Mouse (Mus musculus) myocyte (in vitro differentiated cells): ENCODE measurements at regions not wholly inside any gene's neighbourhood (a gene's known extent, or its start where the extent isn't known, plus 50 kb on each side); places are given as distances from the start of the nearest gene placed in this dataset.

Experiments used
- H3K27me3 ChIP-seq: one replicate; pipeline ENCODE4 v1.6.1; 2011; ENCODE audit not compliant: control insufficient read depth, insufficient read depth, insufficient read length
- H3K36me3 ChIP-seq: one replicate; pipeline ENCODE4 v1.6.1; 2011; ENCODE audit not compliant: control insufficient read depth, insufficient read depth
- H3K4me2 ChIP-seq: one replicate; pipeline ENCODE4 v1.6.1; 2011; ENCODE audit warnings: low read depth, control low read depth
- H3K4me3 ChIP-seq: one replicate; pipeline ENCODE4 v1.5.1; 2011; ENCODE audit warnings: mild to moderate bottlenecking, control low read depth, moderate library complexity
- H3K79me2 ChIP-seq: one replicate; pipeline ENCODE4 v1.6.1; 2011; ENCODE audit not compliant: control insufficient read depth, insufficient read depth
- H3ac ChIP-seq: one replicate; pipeline ENCODE4 v1.6.1; 2011; ENCODE audit not compliant: control insufficient read depth, insufficient read length
- CEBPB ChIP-seq: IDR thresholded peaks from 2 replicates; pipeline ENCODE4 v1.6.1; 2011; ENCODE audit warnings: mild to moderate bottlenecking, moderate library complexity; ENCODE audit not compliant: poor library complexity, insufficient read depth, severe bottlenecking
- E2F4 ChIP-seq: IDR thresholded peaks from one replicate; pipeline ENCODE4 v1.6.1; 2011; ENCODE audit warnings: mild to moderate bottlenecking, control low read depth, moderate library complexity; ENCODE audit not compliant: insufficient read depth
- MAX ChIP-seq: IDR thresholded peaks from one replicate; pipeline ENCODE4 v1.6.1; 2011; ENCODE audit warnings: low read depth, mild to moderate bottlenecking, control low read depth
- MYOD1 ChIP-seq, 3 experiments: IDR thresholded peaks; one replicate each; pipeline ENCODE4 v1.6.1; 2011; ENCODE audit warnings: control low read depth in 2 of 3, low read depth in 2 of 3, mild to moderate bottlenecking in 2 of 3, moderate library complexity in 1 of 3; ENCODE audit not compliant: insufficient read length in 2 of 3, control insufficient read depth in 1 of 3
- MYOG ChIP-seq, 3 experiments: IDR thresholded peaks; one replicate each; pipeline ENCODE4 v1.6.1; 2011; ENCODE audit warnings: control low read depth in 2 of 3, low read depth in 2 of 3, mild to moderate bottlenecking in 2 of 3; ENCODE audit not compliant: insufficient read length in 2 of 3, control insufficient read depth in 1 of 3, insufficient read depth in 1 of 3
- POLR2A ChIP-seq: IDR thresholded peaks from one replicate; pipeline ENCODE4 v1.6.1; 2011; ENCODE audit warnings: low read depth, mild to moderate bottlenecking, control low read depth, moderate library complexity; ENCODE audit not compliant: insufficient read length
- POLR2AphosphoS2 ChIP-seq: IDR thresholded peaks from one replicate; pipeline ENCODE4 v1.6.1; 2011; ENCODE audit warnings: low read depth, control low read depth; ENCODE audit not compliant: insufficient read length
- REST ChIP-seq: IDR thresholded peaks from one replicate; pipeline ENCODE4 v1.6.1; 2011; ENCODE audit warnings: mild to moderate bottlenecking, control low read depth, moderate library complexity; ENCODE audit not compliant: insufficient read depth, insufficient read length
- SRF ChIP-seq: IDR thresholded peaks from one replicate; pipeline ENCODE4 v1.6.1; 2011; ENCODE audit warnings: low read depth; ENCODE audit not compliant: control insufficient read depth, insufficient read length
- TCF12 ChIP-seq: IDR thresholded peaks from one replicate; pipeline ENCODE4 v1.6.1; 2011; ENCODE audit warnings: mild to moderate bottlenecking, control low read depth; ENCODE audit not compliant: poor library complexity, insufficient read depth, severe bottlenecking
- TCF3 ChIP-seq: IDR thresholded peaks from one replicate; pipeline ENCODE4 v1.6.1; 2011; ENCODE audit warnings: low read depth, control low read depth; ENCODE audit not compliant: insufficient read length
- USF1 ChIP-seq: IDR thresholded peaks from one replicate; pipeline ENCODE4 v1.6.1; 2011; ENCODE audit warnings: low read depth, mild to moderate bottlenecking, control low read depth, moderate library complexity

DNA sequence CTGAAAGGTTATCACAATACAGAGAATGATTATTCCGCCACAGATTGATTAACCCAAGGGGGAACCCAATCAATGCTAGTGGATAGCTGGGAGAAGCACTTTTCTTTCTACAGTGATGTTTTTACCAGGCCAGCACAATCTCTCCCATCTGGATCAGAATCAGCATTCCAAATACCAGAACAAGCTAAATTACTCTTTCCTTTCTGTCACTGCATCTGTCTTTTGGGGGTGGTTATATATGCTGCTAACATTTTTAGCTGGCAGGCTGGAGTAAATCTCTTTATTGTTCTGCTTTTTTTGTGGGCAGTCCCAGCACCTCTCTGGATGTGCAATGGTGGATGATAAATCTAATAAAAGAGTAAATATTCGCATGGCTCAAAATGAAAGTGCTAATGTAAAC is 242.3 kb upstream of the Cxxc4 start:
- Histone ChIP-seq H3K27me3 (no peaks in the 10 kb centered on the region), H3K79me2 (no peaks in the 10 kb centered on the region), H3K4me2 (no peak overlapping the region), H3K4me3 (no peak overlapping the region), H3ac (no peak overlapping the region), H3K36me3 (no peaks in the 10 kb centered on the region)
- TF ChIP-seq REST (no peak), TCF12 (no peak), CEBPB (no peak), POLR2AphosphoS2 (no peak), MYOD1 (IDR thresholded peaks at IDR 0.05; ENCODE audit: control insufficient read depth in 1 of 3, insufficient read length in 2 of 3, low read depth in 2 of 3) (no peak), POLR2A (no peak), USF1 (no peak), TCF3 (no peak), SRF (no peak), E2F4 (no peak), MAX (no peak), MYOG (IDR thresholded peaks at IDR 0.05; ENCODE audit: control insufficient read depth in 1 of 3, insufficient read depth in 1 of 3, insufficient read length in 2 of 3, low read depth in 2 of 3) (no peak)

DNA sequence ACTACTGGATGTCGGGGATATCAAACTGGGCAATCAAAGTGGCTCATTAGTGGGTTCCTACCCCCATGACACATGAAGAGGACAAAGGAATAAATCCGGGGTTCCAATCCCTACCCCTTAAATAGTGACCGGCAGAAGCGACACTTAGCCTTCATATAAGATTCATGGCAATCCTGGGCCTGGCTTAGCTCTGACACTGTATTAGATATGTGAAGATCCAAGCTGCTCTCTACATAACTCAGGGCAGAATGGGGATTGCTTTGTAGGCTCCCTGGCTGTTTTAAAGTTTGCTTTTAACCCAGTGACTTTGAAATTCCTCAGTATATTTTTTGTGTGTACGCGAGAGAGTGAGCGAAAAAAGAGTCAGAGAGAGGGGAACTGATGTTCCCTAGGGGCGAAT is 236.3 kb upstream of the Cxxc4 start:
- TF ChIP-seq MYOD1 (IDR thresholded peaks at IDR 0.05; ENCODE audit: control insufficient read depth in 1 of 3, insufficient read length in 2 of 3, low read depth in 2 of 3) (no peak), TCF3 (no peak), POLR2A (no peak)
- H3K4me3 ChIP-seq, result no peak overlapping the region
- no peaks in the 10 kb centered on the region for H3K79me2 ChIP-seq
- H3ac ChIP-seq, result no peak overlapping the region
- H3K4me2 ChIP-seq, result no peak overlapping the region
- no peaks in the 10 kb centered on the region for H3K36me3 ChIP-seq
- H3K27me3 ChIP-seq, result no peaks in the 10 kb centered on the region

DNA sequence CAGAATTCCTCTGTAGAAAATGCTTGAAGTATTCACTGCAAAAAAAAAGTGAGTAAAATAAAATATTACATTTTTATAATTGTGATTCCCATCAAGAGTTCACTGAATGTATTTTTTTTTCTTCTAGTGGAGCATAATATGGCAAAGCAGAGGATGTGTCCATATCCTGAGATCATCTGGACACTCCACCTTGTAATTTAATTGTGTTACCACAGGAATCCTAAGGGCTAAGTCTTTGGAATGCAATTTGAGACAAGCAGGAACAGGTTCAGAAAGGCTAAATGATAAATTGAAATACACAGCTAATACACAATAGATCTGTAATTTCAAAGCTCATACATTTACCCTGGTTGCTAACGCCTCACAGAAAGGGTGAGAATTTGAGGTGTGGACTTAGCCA is 235.7 kb upstream of the Cxxc4 start:
- no peak overlapping the region for H3ac ChIP-seq
- H3K4me3 ChIP-seq, result no peak overlapping the region
- H3K79me2 ChIP-seq, result no peaks in the 10 kb centered on the region
- no peaks in the 10 kb centered on the region for H3K36me3 ChIP-seq
- no peak overlapping the region for H3K4me2 ChIP-seq
- TF ChIP-seq TCF3 (no peak), REST (no peak), SRF (no peak)
- no peaks in the 10 kb centered on the region for H3K27me3 ChIP-seq

DNA sequence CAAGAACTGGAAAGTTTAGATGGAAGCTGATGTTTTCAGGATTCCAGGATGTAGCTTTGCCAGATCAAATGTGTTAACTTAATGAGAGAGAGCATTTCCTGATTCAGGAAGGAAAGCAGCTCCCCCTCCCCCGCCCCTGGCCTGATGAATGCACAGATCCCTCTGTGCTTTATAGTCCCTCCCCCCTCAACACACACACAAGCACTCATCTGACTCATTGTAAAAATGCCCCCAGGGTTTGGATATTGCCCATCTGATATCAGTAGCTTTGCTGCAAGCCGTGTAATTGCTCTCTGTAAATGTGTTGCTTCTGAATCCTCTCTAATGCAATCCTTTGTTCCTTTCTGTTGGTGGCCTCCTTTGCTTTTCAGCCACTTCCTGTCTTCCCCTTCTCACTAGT is 221.5 kb upstream of the Cxxc4 start:
- H3K36me3 ChIP-seq, result no peaks in the 10 kb centered on the region
- H3ac ChIP-seq, result no peak overlapping the region
- no peaks in the 10 kb centered on the region for H3K27me3 ChIP-seq
- H3K4me3 ChIP-seq, result no peak overlapping the region
- H3K4me2 ChIP-seq, result no peak overlapping the region
- H3K79me2 ChIP-seq, result no peaks in the 10 kb centered on the region
- TF ChIP-seq E2F4 (no peak), MYOD1 (IDR thresholded peaks at IDR 0.05; ENCODE audit: control insufficient read depth in 1 of 3, insufficient read length in 2 of 3, low read depth in 2 of 3) (no peak), TCF3 (no peak), POLR2AphosphoS2 (no peak), CEBPB (no peak), MAX (no peak), REST (no peak), TCF12 (no peak), USF1 (no peak), SRF (no peak), MYOG (IDR thresholded peaks at IDR 0.05; ENCODE audit: control insufficient read depth in 1 of 3, insufficient read depth in 1 of 3, insufficient read length in 2 of 3, low read depth in 2 of 3) (no peak), POLR2A (no peak)

DNA sequence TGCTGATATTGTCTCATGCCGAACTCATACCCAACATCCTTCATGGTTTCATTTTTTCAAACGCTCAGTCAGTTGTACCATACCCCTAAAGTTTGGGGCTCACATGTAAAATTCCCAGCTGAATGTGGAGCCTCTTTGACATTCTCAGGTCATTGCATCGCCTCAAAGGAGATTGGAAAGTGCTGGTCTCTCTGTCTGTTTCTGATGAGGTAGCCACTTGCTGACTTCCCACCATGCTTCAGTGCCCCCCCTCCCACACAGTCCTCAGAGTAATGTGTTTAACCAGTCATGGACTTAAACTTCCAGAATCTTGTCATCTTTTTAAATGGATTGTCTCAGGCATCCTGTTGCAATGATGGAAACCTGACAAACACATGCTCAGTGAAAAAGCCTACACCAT is 220.9 kb upstream of the Cxxc4 start:
- no peak for TF ChIP-seq MYOG (IDR thresholded peaks at IDR 0.05; ENCODE audit: control insufficient read depth in 1 of 3, insufficient read depth in 1 of 3, insufficient read length in 2 of 3, low read depth in 2 of 3)
- TF ChIP-seq POLR2AphosphoS2, result no peak
- TF ChIP-seq SRF, result no peak
- no peak for TF ChIP-seq MAX
- no peak for TF ChIP-seq REST
- Histone ChIP-seq H3K36me3 (no peaks in the 10 kb centered on the region), H3ac (no peak overlapping the region), H3K4me2 (no peak overlapping the region), H3K4me3 (no peak overlapping the region), H3K79me2 (no peaks in the 10 kb centered on the region), H3K27me3 (no peaks in the 10 kb centered on the region)

DNA sequence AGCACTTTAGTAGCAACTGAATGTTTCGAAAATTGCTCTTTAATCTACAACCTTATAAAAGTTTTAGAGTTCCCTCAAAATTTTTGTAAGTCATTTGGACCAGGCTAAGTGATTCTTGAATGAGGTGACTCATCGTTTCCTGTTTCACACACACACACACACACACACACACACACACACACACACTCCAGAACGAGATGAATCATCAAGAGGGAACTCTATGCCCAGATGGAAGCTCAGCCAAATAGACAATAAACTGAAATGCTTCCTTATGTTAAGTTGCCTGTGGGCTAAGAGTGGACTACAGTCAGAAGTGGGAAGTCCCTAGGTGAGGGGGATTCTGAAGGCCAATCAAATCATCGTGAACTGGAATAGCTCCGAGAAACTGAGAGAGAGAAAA is 202.4 kb upstream of the Cxxc4 start:
- Histone ChIP-seq H3ac (no peak overlapping the region), H3K27me3 (no peaks in the 10 kb centered on the region), H3K4me2 (peak overlapping the region; percentile 54), H3K36me3 (no peaks in the 10 kb centered on the region), H3K79me2 (no peaks in the 10 kb centered on the region), H3K4me3 (no peak overlapping the region)
- no peak for TF ChIP-seq MYOG (IDR thresholded peaks at IDR 0.05; ENCODE audit: control insufficient read depth in 1 of 3, insufficient read depth in 1 of 3, insufficient read length in 2 of 3, low read depth in 2 of 3)
- no peak for TF ChIP-seq USF1
- no peak for TF ChIP-seq MYOD1 (IDR thresholded peaks at IDR 0.05; ENCODE audit: control insufficient read depth in 1 of 3, insufficient read length in 2 of 3, low read depth in 2 of 3)
- TF ChIP-seq CEBPB, result no peak
- TF ChIP-seq E2F4, result no peak
- TF ChIP-seq POLR2A, result no peak
- no peak for TF ChIP-seq TCF12
- no peak for TF ChIP-seq REST
- TF ChIP-seq SRF, result no peak
- no peak for TF ChIP-seq POLR2AphosphoS2
- TF ChIP-seq MAX, result no peak
- TF ChIP-seq TCF3, result no peak
